Mouse (Mus musculus) urinary bladder, postnatal 10 days (tissue): ENCODE results near the gene Rab31.

ENCODE experiments used
- DNase-seq: peaks from one replicate; pipeline ENCODE4 v3.0.0; 2022; ENCODE audit warnings: low spot score

The Rab31 gene

DNA sequence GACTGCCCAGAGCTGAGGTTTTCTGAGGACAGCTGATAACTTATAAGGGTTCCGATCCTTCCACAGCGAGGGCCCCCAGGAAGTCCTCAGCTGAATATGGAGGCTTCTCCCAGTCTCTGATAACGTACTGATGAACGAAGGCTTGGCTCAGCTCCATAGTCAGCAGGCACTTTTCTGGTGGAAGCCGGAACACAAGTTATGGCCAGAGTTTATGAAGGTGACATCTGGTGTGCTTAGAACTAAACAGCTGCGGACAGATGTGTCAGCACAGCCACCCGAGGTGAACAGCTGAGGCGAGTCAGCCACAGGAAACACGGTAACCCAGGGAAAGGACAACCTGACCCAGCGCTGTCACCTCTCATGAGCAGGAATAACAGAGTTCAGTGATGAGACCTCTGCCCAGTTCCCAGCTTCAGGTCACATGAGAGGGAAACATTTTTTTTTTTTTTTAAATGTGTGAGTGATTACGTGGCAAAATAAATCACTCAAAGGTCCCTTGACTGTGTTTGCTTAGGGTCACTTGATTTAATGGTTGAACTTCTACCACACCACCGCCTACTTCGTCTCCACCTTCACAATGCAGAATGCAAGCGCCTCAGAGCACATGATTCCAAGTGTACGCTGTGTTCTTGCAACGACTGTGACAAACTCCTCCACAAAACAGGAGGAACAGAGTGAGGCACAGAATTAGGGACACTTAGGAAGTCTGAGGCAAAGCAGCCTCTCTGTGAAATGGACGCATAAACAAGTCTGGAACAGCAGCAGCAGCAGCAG lies 106.0 kb downstream of the Rab31 start:
- DNase-seq = no peak

DNA sequence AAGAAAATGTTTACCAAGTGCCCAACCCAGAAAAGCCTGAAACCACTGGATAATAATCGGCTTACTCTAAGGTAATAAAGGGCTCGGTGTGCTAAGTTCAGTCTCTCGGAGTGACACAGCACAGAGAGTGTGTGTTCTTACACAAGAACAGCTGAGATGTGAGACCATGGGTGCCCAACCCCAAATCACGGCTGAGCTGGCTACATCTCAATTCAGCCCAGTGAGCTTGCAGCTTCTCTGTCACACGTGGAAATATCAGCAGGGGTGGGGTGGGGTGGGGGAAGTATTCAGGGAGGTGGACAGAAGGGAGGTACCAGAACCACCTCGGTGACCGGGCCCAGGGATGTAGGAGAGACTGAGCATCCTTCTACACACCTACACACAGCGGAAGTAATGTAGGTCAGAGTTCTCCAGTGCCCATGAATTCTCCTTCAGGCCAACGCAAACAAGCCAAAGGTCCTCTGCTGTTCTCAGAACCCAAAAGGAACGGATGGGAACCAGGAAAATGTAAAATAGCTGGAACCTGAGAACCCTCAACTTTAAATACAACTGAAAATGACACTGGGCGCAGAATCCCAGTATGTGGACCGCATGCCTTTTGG lies 106.7 kb downstream of the Rab31 start:
- DNase-seq = no peak

DNA sequence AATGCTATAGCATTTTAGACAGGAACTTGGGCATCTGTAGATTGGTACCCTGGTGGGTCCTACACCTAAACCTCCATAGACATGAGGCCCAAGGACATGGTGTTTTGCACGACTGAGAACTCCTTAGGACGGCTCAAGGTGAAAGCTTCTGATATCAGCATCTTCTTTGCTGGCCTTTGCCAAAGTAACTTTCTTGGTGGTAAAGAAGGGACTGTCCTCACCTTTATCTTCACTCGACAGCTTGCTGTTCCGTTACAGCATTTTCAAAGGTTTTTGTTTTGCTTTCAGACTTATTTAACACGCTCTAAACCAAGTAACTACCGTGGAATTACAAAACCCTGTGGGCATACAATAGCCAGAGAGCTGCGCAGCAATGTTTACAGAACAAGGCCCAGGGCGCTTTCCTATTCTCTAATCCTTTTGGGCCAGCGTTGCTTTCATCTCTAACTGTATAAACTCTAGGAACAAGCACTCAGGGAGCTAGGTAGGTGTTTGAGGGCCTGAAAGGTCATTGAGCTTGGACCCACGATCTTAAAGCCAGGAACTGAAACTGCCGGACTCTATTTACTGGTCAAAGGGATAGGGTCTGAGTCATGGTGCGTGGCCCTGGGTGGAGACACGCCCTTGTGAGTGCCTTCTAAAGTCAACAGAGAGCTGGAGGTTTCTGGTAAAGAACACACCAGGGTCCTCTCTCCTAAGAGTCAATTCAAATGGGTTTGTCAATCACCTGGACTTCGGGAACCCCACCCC lies 109.0 kb downstream of the Rab31 start:
- no peak for DNase-seq

DNA sequence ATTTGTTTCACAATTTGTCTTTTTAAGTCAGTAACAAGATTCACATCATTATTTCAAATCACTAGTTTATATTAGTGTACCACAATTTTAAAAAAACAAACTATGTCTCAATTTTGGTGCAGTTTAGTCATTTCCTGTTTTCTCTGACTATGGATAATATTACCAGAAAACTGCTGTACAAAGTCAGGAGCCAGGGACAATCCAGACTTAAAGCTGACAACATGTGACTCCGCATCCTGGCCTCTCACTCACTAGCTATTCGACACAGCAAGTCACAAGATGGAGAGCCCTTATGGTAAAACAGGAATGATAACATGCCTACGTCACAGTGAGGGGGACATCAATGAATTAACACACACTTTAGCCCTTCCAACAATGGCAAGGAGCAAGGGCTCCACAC lies 109.9 kb downstream of the Rab31 start:
- no peak for DNase-seq

DNA sequence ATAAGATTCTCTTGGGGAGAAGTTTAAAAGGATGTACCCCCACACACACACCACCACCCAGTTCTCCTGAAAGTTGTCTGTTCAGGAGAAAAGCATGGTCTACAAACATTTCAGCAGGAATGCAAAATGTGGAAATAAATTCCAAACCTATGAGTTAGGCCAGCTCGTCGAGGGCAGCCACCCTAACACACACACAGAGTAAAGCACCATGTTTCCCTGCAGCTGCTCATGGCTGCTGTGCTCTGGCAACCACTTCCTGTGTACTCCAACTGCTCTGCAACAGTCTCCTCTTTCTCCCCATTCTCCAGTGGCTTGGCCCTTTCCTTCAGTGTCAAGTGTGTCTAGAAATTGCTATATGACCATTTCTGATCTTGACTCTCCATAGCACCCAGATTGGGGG lies 114.1 kb downstream of the Rab31 start:
- no peak for DNase-seq

DNA sequence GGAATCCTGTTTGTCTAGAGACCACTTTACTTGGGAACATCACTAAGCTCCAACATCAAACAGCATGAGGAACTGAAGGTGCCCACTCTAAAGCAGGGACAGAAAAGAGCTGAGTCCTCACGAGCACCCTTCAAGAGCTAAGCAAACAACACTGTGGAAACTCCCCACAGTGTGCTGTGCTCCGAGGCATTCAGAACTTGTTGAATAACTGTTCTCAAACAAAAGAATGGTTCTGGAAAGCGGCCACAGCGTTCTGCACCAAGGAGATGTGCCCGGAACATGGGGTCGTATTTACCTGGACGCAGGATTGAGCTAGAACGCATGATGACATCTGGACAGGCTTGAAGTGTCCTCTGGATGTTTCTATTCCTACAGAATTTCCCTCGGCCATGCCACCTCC lies 114.6 kb downstream of the Rab31 start:
- DNase-seq = no peak

DNA sequence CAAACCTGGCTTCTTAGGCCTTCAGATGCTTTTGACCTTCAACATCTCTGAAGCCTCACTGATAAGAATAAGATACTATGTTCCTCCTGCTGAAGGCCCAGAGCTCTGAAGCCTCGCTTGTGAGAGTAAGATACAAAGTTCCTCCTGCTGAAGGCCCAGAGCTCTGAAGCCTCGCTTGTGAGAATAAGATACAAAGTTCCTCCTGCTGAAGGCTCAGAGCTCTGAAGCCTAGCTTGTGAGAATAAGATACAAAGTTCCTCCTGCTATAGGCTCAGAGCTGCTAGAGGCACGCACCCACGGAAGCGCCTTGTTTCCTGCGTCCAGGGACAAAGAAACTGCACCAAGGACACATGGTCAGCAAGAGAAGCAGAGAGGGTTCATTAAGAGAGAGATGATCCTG lies 115.8 kb downstream of the Rab31 start:
- DNase-seq = no peak

DNA sequence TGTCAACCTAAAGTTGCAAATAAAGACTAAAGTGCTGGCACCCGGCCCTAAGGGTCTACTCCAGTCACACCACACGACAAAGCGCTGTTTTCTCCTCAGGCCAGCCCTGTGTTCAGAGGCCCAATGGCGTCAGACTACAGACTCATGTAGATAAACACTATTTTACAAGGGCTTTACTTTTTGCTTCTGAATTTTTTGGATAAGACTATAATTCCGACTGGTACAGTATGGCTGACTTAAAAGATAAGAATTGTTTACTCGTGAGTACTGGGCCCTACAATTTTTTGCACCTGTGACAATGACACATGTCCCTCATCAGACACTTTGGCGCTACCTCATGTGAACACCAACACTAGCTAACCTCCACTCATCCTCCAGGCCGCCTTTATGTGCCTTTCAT lies 116.5 kb downstream of the Rab31 start:
- no peak for DNase-seq

DNA sequence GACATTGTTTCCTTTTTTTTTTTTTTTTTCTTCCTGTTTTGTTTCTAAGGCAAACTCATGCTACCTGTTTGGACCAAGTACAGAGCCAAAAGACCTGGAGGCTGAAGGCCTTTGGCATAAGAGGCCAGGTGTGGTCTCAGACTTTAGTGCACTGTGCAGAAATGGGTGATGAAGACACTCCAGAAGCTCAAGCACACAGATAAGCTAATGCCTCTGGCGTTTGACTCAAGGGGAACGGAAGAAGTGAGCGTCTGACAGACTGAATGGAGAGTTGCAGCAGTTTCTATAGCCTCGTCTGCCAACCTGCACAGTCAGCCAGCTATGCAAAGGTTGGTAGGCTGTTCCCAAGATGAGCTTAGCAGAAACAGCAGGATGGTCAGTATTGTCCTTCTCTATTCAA lies 116.9 kb downstream of the Rab31 start:
- DNase-seq = no peak

DNA sequence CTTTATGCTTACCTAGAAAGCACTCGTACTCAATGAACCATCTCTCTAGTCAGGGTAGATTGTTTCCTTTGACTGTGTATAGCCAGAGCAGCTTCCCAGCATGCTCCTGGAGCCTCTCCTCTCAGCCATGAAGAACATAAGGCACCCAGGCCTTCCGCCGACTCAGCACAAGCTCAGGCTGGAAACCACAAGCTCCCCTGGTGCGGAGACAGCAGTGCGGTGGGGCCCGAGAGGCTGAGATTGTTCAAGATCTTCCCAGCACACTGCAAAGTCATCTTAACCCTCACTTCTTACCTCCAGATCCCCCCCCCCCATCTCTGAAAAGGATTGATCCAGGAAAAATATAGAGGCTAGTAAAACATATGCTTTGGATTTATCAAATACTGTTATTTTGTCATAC lies 122.0 kb downstream of the Rab31 start:
- DNase-seq = no peak

DNA sequence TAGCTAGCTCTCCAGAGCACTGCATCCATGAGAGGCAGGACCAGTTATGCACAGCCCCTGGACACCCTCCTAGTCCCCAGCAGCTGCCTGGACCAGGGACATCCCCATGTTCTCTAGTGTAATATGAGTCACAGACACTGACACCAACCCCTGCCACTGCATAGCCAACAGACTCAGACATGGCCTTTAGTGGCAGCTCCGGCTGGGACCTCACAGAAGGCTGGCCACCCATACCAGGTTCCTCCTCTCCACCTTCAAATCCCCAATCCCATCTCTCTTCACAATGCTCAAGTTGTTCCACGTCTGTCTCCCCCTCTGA lies 123.4 kb downstream of the Rab31 start:
- DNase-seq = no peak

DNA sequence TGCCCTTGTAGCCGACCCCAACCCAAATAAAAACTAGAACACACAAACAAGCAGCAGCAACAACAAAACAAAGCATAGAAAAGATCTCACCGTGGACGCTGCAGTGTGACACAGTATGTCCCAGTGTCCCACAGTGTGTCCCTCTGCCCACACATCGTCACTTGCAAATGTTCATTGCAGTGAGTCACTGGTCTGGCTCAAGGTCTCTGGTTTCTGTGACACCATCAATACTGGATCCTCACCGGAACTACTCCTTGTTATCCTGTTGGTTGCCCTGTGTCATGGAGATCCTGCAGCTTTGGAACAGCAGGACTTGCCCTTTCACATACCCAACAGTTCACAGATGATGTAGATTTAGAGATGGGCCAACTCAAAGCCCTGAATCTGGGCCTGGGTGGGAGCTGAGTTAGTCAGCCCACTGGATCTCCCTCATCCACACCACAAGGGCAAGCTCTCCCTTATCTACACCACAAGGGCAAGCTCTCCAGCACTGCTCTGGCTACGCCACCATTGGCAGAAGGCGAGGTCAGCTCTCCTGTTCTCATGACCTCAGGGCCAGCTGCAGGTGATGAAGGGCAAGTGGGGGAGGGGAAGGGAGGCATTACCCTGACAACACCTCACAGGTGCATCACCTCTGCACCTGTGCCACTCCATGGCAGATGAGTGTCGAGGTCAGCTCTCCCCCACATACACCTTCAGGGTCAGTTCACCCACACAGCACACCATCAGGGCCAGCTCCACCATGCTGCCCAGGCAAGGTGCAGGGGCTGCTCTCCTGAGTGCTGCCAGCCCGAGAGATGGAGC lies 124.0 kb downstream of the Rab31 start:
- no peak for DNase-seq

DNA sequence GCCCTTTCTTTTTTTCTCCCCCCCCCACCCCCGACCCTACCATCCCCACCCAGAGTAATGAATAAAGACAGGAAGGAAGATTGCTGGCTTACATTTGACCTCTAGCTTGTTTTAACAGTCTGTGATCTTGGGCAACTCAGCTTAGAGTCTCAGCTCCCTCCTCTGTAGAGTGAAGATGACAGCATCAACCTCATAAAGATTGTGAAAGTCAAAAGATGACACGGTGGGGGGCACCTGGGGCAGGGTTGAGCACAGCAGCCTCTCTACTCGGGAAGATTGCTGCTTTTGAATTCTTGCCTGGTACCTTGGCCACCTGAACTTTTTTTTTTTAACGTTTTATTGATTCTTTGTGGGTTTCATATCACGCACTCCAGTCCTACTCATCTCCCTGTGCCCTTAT lies 124.6 kb downstream of the Rab31 start:
- no peak for DNase-seq

DNA sequence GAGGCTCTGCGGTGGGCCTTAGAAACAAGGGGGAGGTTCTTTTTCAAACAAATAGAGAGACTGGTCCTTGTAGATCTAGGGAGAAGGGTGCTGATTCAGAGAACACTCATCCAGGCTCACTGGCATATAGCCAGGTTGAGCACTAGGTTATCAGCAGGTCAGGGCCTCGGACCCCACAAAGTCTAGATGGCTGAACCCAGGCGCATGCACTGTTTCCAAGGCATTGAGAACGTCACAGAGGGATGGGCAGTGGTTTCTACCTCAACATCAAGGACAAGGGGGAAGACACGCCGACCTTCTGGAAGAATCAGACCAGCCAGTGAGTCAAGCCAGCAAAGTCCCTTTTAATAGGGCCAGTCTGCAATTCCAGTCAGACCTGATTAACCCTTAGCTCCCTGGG lies 125.3 kb downstream of the Rab31 start:
- no peak for DNase-seq

DNA sequence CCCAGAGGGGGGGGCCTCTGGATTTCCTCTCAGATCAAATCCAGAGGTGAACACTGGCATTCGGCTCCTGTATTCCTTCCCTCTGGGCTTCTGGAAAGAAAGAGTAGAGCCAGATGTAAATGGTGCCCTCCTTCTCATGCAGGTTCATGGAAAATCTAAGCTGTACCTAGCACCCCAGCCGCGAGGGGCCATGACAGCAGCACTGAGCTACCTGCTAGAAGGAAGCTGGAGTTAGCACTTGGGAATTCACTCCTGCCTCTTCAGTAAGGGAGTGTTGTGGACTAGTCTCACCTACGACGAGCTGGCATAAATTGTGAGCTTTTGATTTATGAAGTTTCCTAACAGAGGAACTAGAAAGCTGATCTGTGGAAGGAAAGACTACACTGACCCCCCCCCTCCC lies 129.0 kb downstream of the Rab31 start:
- DNase-seq = no peak

DNA sequence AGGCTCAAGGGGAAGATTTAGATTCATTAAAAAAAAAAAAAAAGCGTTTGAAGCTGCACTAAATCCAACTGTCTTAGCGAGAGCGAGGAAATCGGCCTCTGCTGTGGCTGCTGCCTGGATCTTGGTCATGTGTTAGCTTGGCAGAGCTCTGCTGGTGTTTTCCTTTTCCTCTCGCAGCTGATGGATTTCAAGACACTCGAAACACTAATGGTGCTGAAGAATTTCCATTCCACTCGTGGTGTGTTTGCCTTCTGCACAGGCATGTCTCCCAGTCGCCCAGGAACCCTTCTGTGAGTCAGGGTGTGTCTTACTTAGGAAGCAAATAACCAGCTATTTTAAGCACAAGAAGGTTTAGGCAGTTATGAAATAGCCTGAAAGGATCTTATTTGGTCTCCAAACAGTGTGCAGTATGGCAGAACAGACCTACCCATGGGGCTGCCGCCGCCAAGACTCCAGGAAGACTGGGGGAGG lies 129.5 kb downstream of the Rab31 start:
- no peak for DNase-seq

DNA sequence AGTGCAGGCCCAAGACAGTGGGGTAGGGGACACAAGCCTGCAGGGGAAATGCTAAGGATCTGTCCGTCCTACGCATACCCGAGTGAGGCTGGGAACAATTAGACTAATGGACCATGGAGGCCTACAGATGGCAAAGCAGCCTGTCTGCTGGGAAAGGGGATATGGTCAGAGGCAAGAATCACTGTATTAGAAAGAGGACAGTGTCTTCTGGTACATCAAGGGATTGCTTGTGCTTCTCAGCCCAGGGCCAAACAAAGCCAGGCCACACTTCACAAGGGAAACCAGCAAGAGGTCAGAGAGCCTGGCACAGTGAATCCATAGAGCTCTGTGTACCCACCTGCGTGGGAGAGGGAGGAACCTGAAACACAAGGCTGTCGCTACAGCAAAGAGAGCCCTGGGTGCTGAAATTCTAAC lies 130.0 kb downstream of the Rab31 start:
- DNase-seq = no peak

DNA sequence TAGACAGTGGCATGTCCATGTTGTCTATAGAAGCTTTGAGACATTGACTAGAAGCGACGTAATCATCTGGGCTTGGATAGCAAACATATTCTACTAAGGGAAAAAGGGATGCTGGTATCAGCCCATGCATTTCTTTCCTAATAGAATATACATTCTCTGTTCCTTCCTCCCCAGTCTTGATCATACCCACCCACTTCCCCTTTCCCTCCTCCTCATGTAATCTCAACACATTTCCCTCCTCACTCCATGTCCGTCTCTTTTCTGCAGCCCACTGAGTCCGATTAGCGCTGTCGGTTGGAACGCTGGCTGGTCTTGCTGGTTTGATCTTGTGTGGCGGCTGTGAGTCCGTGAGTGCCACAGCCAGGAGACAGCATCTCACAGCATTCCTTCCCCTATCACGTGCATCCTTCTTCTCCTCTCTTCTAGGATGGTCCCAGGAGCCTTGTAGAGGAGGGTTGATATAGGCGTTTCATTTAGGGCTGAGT lies 130.8 kb downstream of the Rab31 start, which contains the start of gene Txndc2:
Gene Txndc2, minus strand, starts transcription at position 435 of the 485 bp plus-strand sequence.
- no peak for DNase-seq

DNA sequence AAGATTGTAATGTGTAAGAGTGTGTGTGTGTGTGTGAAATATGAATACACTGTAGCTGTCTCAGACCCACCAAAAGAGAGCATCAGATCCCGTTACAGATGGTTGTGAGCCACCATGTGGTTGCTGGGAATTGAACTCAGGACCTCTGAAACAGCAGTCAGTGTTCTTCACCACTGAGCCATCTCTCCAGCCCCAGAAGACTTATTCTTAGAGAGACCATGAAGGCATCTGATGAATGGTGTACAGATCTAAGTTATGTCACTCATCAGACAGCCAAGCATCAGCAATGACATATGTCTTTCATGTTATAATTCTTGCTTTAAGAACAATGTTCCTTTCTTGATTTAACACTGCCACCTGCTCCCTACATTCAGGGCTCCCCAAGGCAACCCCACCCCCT lies 133.4 kb downstream of the Rab31 start:
- no peak for DNase-seq

DNA sequence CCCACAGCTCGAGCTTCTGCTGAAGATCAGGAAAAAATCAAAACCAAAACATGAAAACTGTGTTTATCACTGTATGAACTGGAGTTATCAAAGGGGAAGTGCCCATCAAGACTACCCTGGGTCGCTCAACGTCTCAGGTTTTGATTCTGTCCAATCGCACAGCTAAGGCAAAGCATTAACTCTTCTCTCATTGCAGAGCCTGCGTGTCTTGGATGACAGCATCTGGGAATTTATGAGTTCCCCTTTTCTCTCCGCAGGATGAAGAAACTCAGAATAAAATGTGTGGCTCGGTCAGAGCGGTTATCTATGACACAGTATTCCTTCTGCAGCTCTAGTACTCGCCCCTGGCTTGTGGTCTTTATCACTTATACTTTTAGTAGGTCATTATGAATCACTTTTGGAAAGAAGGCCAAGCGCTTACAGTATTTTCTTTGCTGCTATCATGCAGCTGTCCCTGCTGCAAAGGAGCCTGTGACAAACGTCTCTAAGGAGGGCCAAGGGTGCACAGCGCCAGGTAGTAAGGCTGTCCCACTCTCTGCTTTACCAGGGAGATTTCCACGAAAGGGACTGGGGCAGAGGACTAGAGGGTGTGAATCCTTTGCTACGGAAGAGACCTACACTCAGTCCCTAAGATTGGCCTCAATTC lies 136.7 kb downstream of the Rab31 start:
- no peak for DNase-seq

DNA sequence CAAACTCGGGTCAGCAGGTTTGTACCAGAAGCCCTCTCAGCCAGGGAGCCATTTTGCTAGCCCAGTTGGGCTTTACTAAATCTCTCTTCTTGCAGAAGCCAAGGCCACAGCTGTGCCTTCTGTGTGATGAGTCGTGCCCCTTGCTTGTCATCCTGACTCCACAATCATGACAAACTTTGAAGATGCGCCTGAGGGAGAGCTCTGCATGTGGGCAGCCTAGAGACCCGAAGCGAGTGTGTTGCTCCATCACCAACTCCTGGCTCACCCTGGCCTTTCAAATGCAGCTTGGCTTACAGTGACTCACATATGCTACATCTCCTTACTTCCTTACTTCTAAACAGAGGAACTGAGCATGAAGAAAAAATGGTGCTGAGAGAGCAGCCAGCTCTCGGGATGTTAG lies 142.6 kb downstream of the Rab31 start:
- no peak for DNase-seq
